Mouse (Mus musculus): ENCODE results near the gene Gm21983. TPM values are rescaled to one million over a fixed set of nuclear protein-coding genes. Genes with fewer than 3 reads are reported as not detected.
A peak's percentile ranks its signal among the peaks of the same experiment; 100 is the strongest.

The Gm21983 gene
- polyA plus RNA-seq, 1 experiment from 2014 or later, result 0.34 TPM

- 92% methylated on average over 6 of the region's 6 CpGs for WGBS
Observed at GRCm38 (mm10) chr7:27159256-27159655, 21.6 kb downstream of the Gm21983 start.

GRCm38 (mm10) chr7:27158171-27158570 is 22.7 kb downstream of the Gm21983 start:
- Histone ChIP-seq H3K36me3 (peaks cover 70% of the 10 kb centered on the region), H3K4me3 (no peak overlapping the region), H3K4me2 (no peak overlapping the region), H3K9me3 (replicated peaks) (0 out of 2 replicates have a peak, but pooled peaks cover 4% of the 10 kb centered on the region), H3K4me1 (replicated peaks) (peaks cover 36% of the 10 kb centered on the region), H3K27me3 (replicated peaks) (no peaks in the 10 kb centered on the region), H3K9ac (no peak overlapping the region), H3K27ac (ENCODE audit: poor library complexity, severe bottlenecking) (no peak overlapping the region)
- 94% methylated on average over 9 of the region's 9 CpGs for WGBS
- ATAC-seq (ENCODE audit: insufficient number of reproducible peaks, low FRiP score), result no peak

More at GRCm38 (mm10) chr7:27159256-27159655, 21.6 kb downstream of the Gm21983 start:
- Histone ChIP-seq H3K36me3 (peaks cover 78% of the 10 kb centered on the region), H3K4me3 (no peak overlapping the region), H3K4me2 (no peak overlapping the region), H3K9me3 (replicated peaks) (no peaks in the 10 kb centered on the region), H3K27me3 (replicated peaks) (no peaks in the 10 kb centered on the region), H3K4me1 (replicated peaks) (peaks cover 43% of the 10 kb centered on the region), H3K9ac (no peak overlapping the region), H3K27ac (ENCODE audit: poor library complexity, severe bottlenecking) (no peak overlapping the region)
- ATAC-seq (ENCODE audit: insufficient number of reproducible peaks, low FRiP score), result no peak

GRCm38 (mm10) chr7:27156005-27156404 is 24.9 kb downstream of the Gm21983 start:
- peaks cover 17% of the 10 kb centered on the region for H3K4me1 ChIP-seq (replicated peaks)
- peaks cover 50% of the 10 kb centered on the region for H3K36me3 ChIP-seq
- no peak overlapping the region for H3K9ac ChIP-seq
- H3K27ac ChIP-seq (ENCODE audit: poor library complexity, severe bottlenecking), result no peak overlapping the region
- ATAC-seq (ENCODE audit: insufficient number of reproducible peaks, low FRiP score), result no peak
- H3K9me3 ChIP-seq (replicated peaks), result 0 out of 2 replicates have a peak, but pooled peaks cover 4% of the 10 kb centered on the region
- 77% methylated on average over 13 of the region's 13 CpGs for WGBS
- no peaks in the 10 kb centered on the region for H3K27me3 ChIP-seq (replicated peaks)
- no peak overlapping the region for H3K4me3 ChIP-seq
- no peak overlapping the region for H3K4me2 ChIP-seq

GRCm38 (mm10) chr7:27153205-27153764 is 27.6 kb downstream of the Gm21983 start, which contains the start of gene Cyp2t4:
Cyp2t4 (plus strand) TSS chr7:27153714.
- H3K27ac ChIP-seq (ENCODE audit: poor library complexity, severe bottlenecking), result no peak within 1 kb of the TSS
- 0 out of 2 replicates have a peak, but pooled peaks cover 4% of the 10 kb centered on the region for H3K9me3 ChIP-seq (replicated peaks)
- whole genome bisulfite sequencing, result 60% methylated on average over 10 of the region's 10 CpGs
- H3K36me3 ChIP-seq, result peaks cover 23% of the 10 kb centered on the region
- 0 out of 2 replicates have a peak, but pooled peaks have one; percentile 29 for ATAC-seq (ENCODE audit: insufficient number of reproducible peaks, low FRiP score)
- H3K4me3 ChIP-seq, result no peak within 1 kb of the TSS
- H3K27me3 ChIP-seq (replicated peaks), result no peaks in the 10 kb centered on the region
- no peak within 1 kb of the TSS for H3K9ac ChIP-seq
- peaks cover 6% of the 10 kb centered on the region for H3K4me1 ChIP-seq (replicated peaks)
- no peak within 1 kb of the TSS for H3K4me2 ChIP-seq

GRCm38 (mm10) chr7:27136410-27136996 is 44.4 kb downstream of the Gm21983 start:
- no peak overlapping the region for H3K9ac ChIP-seq
- H3K4me1 ChIP-seq (replicated peaks), result 0 out of 2 replicates have a peak, but pooled peaks cover 4% of the 10 kb centered on the region
- no peak overlapping the region for H3K4me3 ChIP-seq
- no peaks in the 10 kb centered on the region for H3K27me3 ChIP-seq (replicated peaks)
- H3K27ac ChIP-seq (ENCODE audit: poor library complexity, severe bottlenecking), result no peak overlapping the region
- 50% methylated on average over 8 of the region's 8 CpGs for WGBS
- ATAC-seq (ENCODE audit: insufficient number of reproducible peaks, low FRiP score), result no peak
- H3K4me2 ChIP-seq, result no peak overlapping the region
- no peaks in the 10 kb centered on the region for H3K36me3 ChIP-seq
- peaks cover 8% of the 10 kb centered on the region for H3K9me3 ChIP-seq (replicated peaks)

- Histone ChIP-seq H3K27ac (ENCODE audit: poor library complexity, severe bottlenecking) (no peak overlapping the region), H3K4me3 (no peak overlapping the region), H3K9me3 (replicated peaks) (no peaks in the 10 kb centered on the region), H3K9ac (no peak overlapping the region), H3K27me3 (replicated peaks) (no peaks in the 10 kb centered on the region), H3K36me3 (no peaks in the 10 kb centered on the region), H3K4me1 (replicated peaks) (0 out of 2 replicates have a peak, but pooled peaks cover 4% of the 10 kb centered on the region), H3K4me2 (no peak overlapping the region)
- ATAC-seq (ENCODE audit: insufficient number of reproducible peaks, low FRiP score), result no peak
- 74% methylated on average over 4 of the region's 4 CpGs for WGBS
Observed at GRCm38 (mm10) chr7:27133757-27134156, 47.1 kb downstream of the Gm21983 start.

- ATAC-seq (ENCODE audit: insufficient number of reproducible peaks, low FRiP score), result no peak
- 52% methylated on average over 12 of the region's 12 CpGs for WGBS
- H3K9me3 ChIP-seq (replicated peaks), result no peaks in the 10 kb centered on the region
- H3K27me3 ChIP-seq (replicated peaks), result no peaks in the 10 kb centered on the region
- H3K4me2 ChIP-seq, result no peak overlapping the region
- no peak overlapping the region for H3K27ac ChIP-seq (ENCODE audit: poor library complexity, severe bottlenecking)
- H3K4me1 ChIP-seq (replicated peaks), result 0 out of 2 replicates have a peak, but pooled peaks cover 4% of the 10 kb centered on the region
- H3K9ac ChIP-seq, result no peak overlapping the region
- H3K36me3 ChIP-seq, result no peaks in the 10 kb centered on the region
- no peak overlapping the region for H3K4me3 ChIP-seq
Observed at GRCm38 (mm10) chr7:27133156-27133555, 47.7 kb downstream of the Gm21983 start.

GRCm38 (mm10) chr7:27132588-27132987 is 48.3 kb downstream of the Gm21983 start:
- Histone ChIP-seq H3K4me1 (replicated peaks) (0 out of 2 replicates have a peak, but pooled peaks cover 4% of the 10 kb centered on the region), H3K27ac (ENCODE audit: poor library complexity, severe bottlenecking) (no peak overlapping the region), H3K4me2 (peak overlapping the region; percentile 29; the same call in 1 of the 2 replicates), H3K9me3 (replicated peaks) (no peaks in the 10 kb centered on the region), H3K27me3 (replicated peaks) (no peaks in the 10 kb centered on the region), H3K4me3 (no peak overlapping the region), H3K36me3 (no peaks in the 10 kb centered on the region), H3K9ac (no peak overlapping the region)
- WGBS, result 12% methylated on average over 10 of the region's 10 CpGs
- ATAC-seq (ENCODE audit: insufficient number of reproducible peaks, low FRiP score), result no peak

GRCm38 (mm10) chr7:27131387-27131786 is 49.5 kb downstream of the Gm21983 start:
- WGBS, result 65% methylated on average over 2 of the region's 2 CpGs
- Histone ChIP-seq H3K4me3 (no peak overlapping the region), H3K4me2 (no peak overlapping the region), H3K9ac (no peak overlapping the region), H3K9me3 (replicated peaks) (no peaks in the 10 kb centered on the region), H3K27ac (ENCODE audit: poor library complexity, severe bottlenecking) (no peak overlapping the region), H3K4me1 (replicated peaks) (0 out of 2 replicates have a peak, but pooled peaks cover 4% of the 10 kb centered on the region), H3K36me3 (no peaks in the 10 kb centered on the region), H3K27me3 (replicated peaks) (no peaks in the 10 kb centered on the region)
- no peak for ATAC-seq (ENCODE audit: insufficient number of reproducible peaks, low FRiP score)

- 83% methylated on average over 22 of the region's 22 CpGs for WGBS
- Histone ChIP-seq H3K4me2 (no peak overlapping the region), H3K27me3 (replicated peaks) (no peaks in the 10 kb centered on the region), H3K36me3 (no peaks in the 10 kb centered on the region), H3K9me3 (replicated peaks) (no peaks in the 10 kb centered on the region), H3K4me1 (replicated peaks) (0 out of 2 replicates have a peak, but pooled peaks cover 4% of the 10 kb centered on the region), H3K27ac (ENCODE audit: poor library complexity, severe bottlenecking) (no peak overlapping the region), H3K4me3 (no peak overlapping the region), H3K9ac (no peak overlapping the region)
- 0 out of 2 replicates have a peak, but pooled peaks have one; percentile 38 for ATAC-seq (ENCODE audit: insufficient number of reproducible peaks, low FRiP score)
Observed at GRCm38 (mm10) chr7:27130521-27131370, 50.1 kb downstream of the Gm21983 start.

- Histone ChIP-seq H3K27me3 (replicated peaks) (no peaks in the 10 kb centered on the region), H3K4me1 (replicated peaks) (0 out of 2 replicates have a peak, but pooled peaks cover 4% of the 10 kb centered on the region), H3K4me3 (no peak overlapping the region), H3K36me3 (no peaks in the 10 kb centered on the region), H3K9me3 (replicated peaks) (no peaks in the 10 kb centered on the region), H3K27ac (ENCODE audit: poor library complexity, severe bottlenecking) (no peak overlapping the region), H3K4me2 (no peak overlapping the region), H3K9ac (no peak overlapping the region)
- ATAC-seq (ENCODE audit: insufficient number of reproducible peaks, low FRiP score), result no peak
- 87% methylated on average over 12 of the region's 12 CpGs for WGBS
Observed at GRCm38 (mm10) chr7:27129811-27130210, 51.1 kb downstream of the Gm21983 start.
